Mouse (Mus musculus) CH12.LX (cell line): ENCODE data around the gene Ccdc65. TPM values are rescaled to one million over a fixed set of nuclear protein-coding genes. Genes with fewer than 3 reads are reported as not detected.
A peak's percentile ranks its signal among the peaks of the same experiment; 100 is the strongest.

Experiments used
- DNase-seq: peaks from one replicate; pipeline ENCODE4 v3.0.0-alpha.2; 2013; ENCODE audit errors: extremely low read depth
- H3K27ac ChIP-seq: 2 replicates; pipeline ENCODE4 v1.5.1; 2012; ENCODE audit warnings: low read depth, mild to moderate bottlenecking, control low read depth, moderate library complexity; ENCODE audit not compliant: insufficient read depth
- H3K27me3 ChIP-seq: replicated peaks from 2 replicates; pipeline ENCODE3; 2012; ENCODE audit warnings: inconsistent platforms
- H3K36me3 ChIP-seq, 2 experiments: replicated peaks in 1 of 2; 2 replicates each; pipeline versions ENCODE3 to v1.6.1; 2012; ENCODE audit warnings: inconsistent platforms in 1 of 2, low read length in 1 of 2, mild to moderate bottlenecking in 1 of 2, mixed read lengths in 1 of 2, moderate library complexity in 1 of 2; ENCODE audit not compliant: control insufficient read depth in 1 of 2, insufficient read depth in 1 of 2
- H3K4me1 ChIP-seq, 2 experiments: 2 replicates each; pipeline ENCODE4 v1.6.1; 2012; ENCODE audit warnings: inconsistent platforms in 1 of 2, moderate library complexity in 1 of 2; ENCODE audit not compliant: insufficient read depth in 2 of 2, control insufficient read depth in 1 of 2
- H3K4me2 ChIP-seq: 2 replicates; pipeline ENCODE4 v1.6.1; 2012; ENCODE audit warnings: low read depth, mild to moderate bottlenecking, control low read depth; ENCODE audit not compliant: poor library complexity, insufficient read depth, severe bottlenecking
- H3K4me3 ChIP-seq, 3 experiments: fragments of 150-350 bp in 1 of 3; sonication (generic) in 1 of 3; replicated peaks in 1 of 3; 2 replicates each; pipeline versions ENCODE3 to v1.5.1; 2011 to 2012; ENCODE audit warnings: low read depth in 2 of 3, low read length in 2 of 3, mild to moderate bottlenecking in 2 of 3, moderate library complexity in 2 of 3, control low read depth in 1 of 3, improper control_type of control experiment in 1 of 3, inconsistent platforms in 1 of 3, mixed read lengths in 1 of 3; ENCODE audit not compliant: poor library complexity in 1 of 3
- H3K79me2 ChIP-seq: replicated peaks from 2 replicates; pipeline ENCODE4 v1.6.1; 2012; ENCODE audit warnings: mild to moderate bottlenecking, moderate library complexity; ENCODE audit not compliant: control insufficient read depth, poor library complexity, insufficient read depth, severe bottlenecking; ENCODE audit errors: extremely low read depth
- H3K9ac ChIP-seq: 2 replicates; pipeline ENCODE4 v1.6.1; 2012; ENCODE audit warnings: low read depth, mild to moderate bottlenecking, control low read depth, moderate library complexity; ENCODE audit not compliant: insufficient read depth
- H3K9me3 ChIP-seq: replicated peaks from 2 replicates; pipeline ENCODE3; 2012; ENCODE audit warnings: low read length, inconsistent platforms, mixed read lengths
- BHLHE40 ChIP-seq: IDR thresholded peaks from 2 replicates; pipeline ENCODE4 v1.6.1; 2011; ENCODE audit warnings: mild to moderate bottlenecking, low read depth, low read length, improper control_type of control experiment
- CHD2 ChIP-seq: IDR thresholded peaks from 2 replicates; pipeline ENCODE4 v1.6.1; 2011; ENCODE audit warnings: low read length, improper control_type of control experiment
- CTCF ChIP-seq, 2 experiments: IDR thresholded peaks in 1 of 2; conservative IDR thresholded peaks in 1 of 2; 2 replicates each; pipeline ENCODE4 v1.5.1; 2011 to 2012; ENCODE audit warnings: low read depth in 2 of 2, low read length in 2 of 2, improper control_type of control experiment in 1 of 2, inconsistent platforms in 1 of 2, mild to moderate bottlenecking in 1 of 2, moderate library complexity in 1 of 2
- E2F4 ChIP-seq: IDR thresholded peaks from 2 replicates; pipeline ENCODE4 v1.6.1; 2011; ENCODE audit warnings: low read depth, low read length, improper control_type of control experiment; ENCODE audit not compliant: insufficient replicate concordance
- ELF1 ChIP-seq: IDR thresholded peaks from 2 replicates; pipeline ENCODE4 v1.6.1; 2014; ENCODE audit warnings: low read depth, mild to moderate bottlenecking, inconsistent platforms, low read length, improper control_type of control experiment
- EP300 ChIP-seq: IDR thresholded peaks from 2 replicates; pipeline ENCODE4 v1.6.1; 2011; ENCODE audit warnings: low read length, improper control_type of control experiment
- ETS1 ChIP-seq: conservative IDR thresholded peaks from 2 replicates; pipeline ENCODE4 v1.6.1; 2012; ENCODE audit warnings: low read depth, mild to moderate bottlenecking, inconsistent platforms, low read length, improper control_type of control experiment, moderate library complexity
- GABPA ChIP-seq: IDR thresholded peaks from 2 replicates; pipeline ENCODE4 v1.6.1; 2012; ENCODE audit warnings: low read depth, low read length, improper control_type of control experiment, inconsistent platforms; ENCODE audit not compliant: insufficient replicate concordance
- HCFC1 ChIP-seq: IDR thresholded peaks from 2 replicates; pipeline ENCODE4 v1.6.1; 2012; ENCODE audit warnings: low read depth, mild to moderate bottlenecking, inconsistent platforms, low read length, improper control_type of control experiment
- IRF4 ChIP-seq: IDR thresholded peaks from 2 replicates; pipeline ENCODE4 v1.6.1; 2014; ENCODE audit warnings: low read depth, mild to moderate bottlenecking, inconsistent platforms, low read length, improper control_type of control experiment
- KAT2A ChIP-seq: IDR thresholded peaks from 2 replicates; pipeline ENCODE4 v1.6.1; 2012; ENCODE audit warnings: low read length, improper control_type of control experiment, inconsistent platforms; ENCODE audit not compliant: insufficient replicate concordance
- MAFK ChIP-seq: IDR thresholded peaks from 2 replicates; pipeline ENCODE4 v1.6.1; 2011; ENCODE audit warnings: low read length, improper control_type of control experiment; ENCODE audit not compliant: insufficient replicate concordance
- MAX ChIP-seq: IDR thresholded peaks from 2 replicates; pipeline ENCODE4 v1.6.1; 2011; ENCODE audit warnings: low read length, improper control_type of control experiment
- MXI1 ChIP-seq: IDR thresholded peaks from 2 replicates; pipeline ENCODE4 v1.6.1; 2011; ENCODE audit warnings: mild to moderate bottlenecking, low read depth, low read length, improper control_type of control experiment
- MYC ChIP-seq: IDR thresholded peaks from 2 replicates; pipeline ENCODE4 v1.6.1; 2011; ENCODE audit warnings: low read depth, mild to moderate bottlenecking, improper control_type of control experiment, low read length
- NELFE ChIP-seq: IDR thresholded peaks from 2 replicates; pipeline ENCODE4 v1.6.1; 2011; ENCODE audit warnings: low read depth, low read length, improper control_type of control experiment
- NRF1 ChIP-seq: IDR thresholded peaks from 2 replicates; pipeline ENCODE4 v1.6.1; 2014; ENCODE audit warnings: low read depth, mild to moderate bottlenecking, inconsistent platforms, low read length, improper control_type of control experiment, moderate library complexity
- PAX5 ChIP-seq: IDR thresholded peaks from 2 replicates; pipeline ENCODE4 v1.6.1; 2012; ENCODE audit warnings: low read length, inconsistent platforms, mixed read lengths
- RAD21 ChIP-seq: IDR thresholded peaks from 2 replicates; pipeline ENCODE4 v1.6.1; 2011; ENCODE audit warnings: low read depth, mild to moderate bottlenecking, low read length, improper control_type of control experiment, moderate library complexity
- RCOR1 ChIP-seq: conservative IDR thresholded peaks from 2 replicates; pipeline ENCODE4 v1.6.1; 2012; ENCODE audit warnings: low read depth, mild to moderate bottlenecking, inconsistent platforms, low read length, improper control_type of control experiment
- SIN3A ChIP-seq: IDR thresholded peaks from 2 replicates; pipeline ENCODE4 v1.6.1; 2012; ENCODE audit warnings: low read length, improper control_type of control experiment, inconsistent platforms
- SMC3 ChIP-seq: IDR thresholded peaks from 2 replicates; pipeline ENCODE4 v1.6.1; 2011; ENCODE audit warnings: low read depth, low read length, improper control_type of control experiment
- TBP ChIP-seq: conservative IDR thresholded peaks from 2 replicates; pipeline ENCODE4 v1.6.1; 2011; ENCODE audit warnings: low read depth, low read length, improper control_type of control experiment
- UBTF ChIP-seq: IDR thresholded peaks from 2 replicates; pipeline ENCODE4 v1.6.1; 2012; ENCODE audit warnings: low read depth, mild to moderate bottlenecking, inconsistent platforms, low read length, improper control_type of control experiment, moderate library complexity
- USF1 ChIP-seq: IDR thresholded peaks from 2 replicates; pipeline ENCODE4 v1.6.1; 2014; ENCODE audit warnings: low read depth, mild to moderate bottlenecking, inconsistent platforms, low read length, improper control_type of control experiment
- USF2 ChIP-seq: conservative IDR thresholded peaks from 2 replicates; pipeline ENCODE4 v1.6.1; 2011; ENCODE audit warnings: low read depth, low read length, improper control_type of control experiment
- ZKSCAN1 ChIP-seq: IDR thresholded peaks from 2 replicates; pipeline ENCODE4 v1.6.1; 2012; ENCODE audit warnings: low read depth, inconsistent platforms, low read length, improper control_type of control experiment, borderline replicate concordance
- ZNF384 ChIP-seq: IDR thresholded peaks from 2 replicates; pipeline ENCODE4 v1.6.1; 2012; ENCODE audit warnings: low read depth, low read length, improper control_type of control experiment, inconsistent platforms
- dilution Hi-C: fragments of 300-500 bp; cut with MboI; formaldehyde crosslinking; loops from 2 replicates; pipeline ENCODE4 v1.14.3; 2020; ENCODE audit warnings: low sequenced_read_pairs; ENCODE audit not compliant: extremely low pct_unique_long_range_greater_than_20kb, extremely low pct_ligation_motif_present
- in situ Hi-C: fragments of 300-500 bp; cut with MboI; formaldehyde crosslinking; loops from 3 replicates; pipeline ENCODE4 v1.14.3; 2019; ENCODE audit warnings: low sequenced_read_pairs, low pct_ligation_motif_present, low pct_unique_long_range_greater_than_20kb, mixed read lengths
- polyA plus RNA-seq: library from polyadenylated mRNA; unstranded; fragments of >175 nt; gene quantifications from 2 replicates; pipeline ENCODE4 v1.2.1, GENCODE M21; 2012; ENCODE audit warnings: low read depth; ENCODE audit not compliant: insufficient read length
- total RNA-seq, 2 experiments: library from RNA; depleted of rRNA; stranded (reverse); fragments of 300-350 nt in 1 of 2; fragments of >200 nt in 1 of 2; gene quantifications; 2 replicates each; pipeline ENCODE4 v1.2.3; 2012 to 2014

Gene Ccdc65
- total and polyA plus RNA-seq, 3 experiments, result 0.11 to 0.13 TPM; not detected in 1

DNA sequence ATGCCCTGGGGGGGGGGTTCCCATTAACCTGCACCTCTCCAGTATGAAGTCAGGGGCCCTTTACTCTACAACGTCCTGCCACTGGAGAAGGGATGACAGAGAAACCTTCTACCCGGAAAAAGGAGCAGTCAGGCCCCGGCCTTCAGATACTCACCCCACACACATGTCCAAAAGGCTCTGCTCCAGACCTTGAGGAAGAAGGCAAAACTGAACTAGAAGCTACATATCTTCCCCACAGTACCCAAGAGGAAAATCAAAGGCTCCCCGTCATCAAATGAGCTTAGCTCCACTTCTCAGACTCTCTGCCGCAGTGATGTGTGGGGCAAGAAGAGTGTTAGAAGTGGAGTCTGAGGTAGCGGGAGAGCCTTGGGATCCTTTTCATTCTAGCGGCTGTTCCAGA is 18.7 kb downstream of the Ccdc65 start:
- Histone ChIP-seq H3K27ac (no peak overlapping the region), H3K9ac (peak overlapping the region; percentile 49), H3K9me3 (no peaks in the 10 kb centered on the region), H3K36me3 (peaks cover 0 to 8% of the 10 kb centered on the region in 2 experiments), H3K4me1 (peaks cover 3 to 11% of the 10 kb centered on the region in 2 experiments; a peak in 3 of 4 replicates)
- DNase-seq, result no peak
- in situ Hi-C loops (no loop called here), dilution Hi-C loops (no loop called here)
- TF ChIP-seq GABPA, result no peak
- no peak for TF ChIP-seq TBP
- no peak for TF ChIP-seq BHLHE40
- no peak for TF ChIP-seq ZNF384
- TF ChIP-seq USF1, result no peak
- no peak for TF ChIP-seq HCFC1
- no peak for TF ChIP-seq EP300
- TF ChIP-seq PAX5, result no peak
- TF ChIP-seq ELF1, result no peak
- TF ChIP-seq RAD21, result no peak
- TF ChIP-seq, all 38 proteins: peak for 0
- Histone ChIP-seq H3K79me2 (no peaks in the 10 kb centered on the region), H3K4me2 (peak overlapping the region; percentile 41), H3K27me3 (no peaks in the 10 kb centered on the region), H3K4me3 (peak overlapping the region; percentile 54 to 79 (median 63))

DNA sequence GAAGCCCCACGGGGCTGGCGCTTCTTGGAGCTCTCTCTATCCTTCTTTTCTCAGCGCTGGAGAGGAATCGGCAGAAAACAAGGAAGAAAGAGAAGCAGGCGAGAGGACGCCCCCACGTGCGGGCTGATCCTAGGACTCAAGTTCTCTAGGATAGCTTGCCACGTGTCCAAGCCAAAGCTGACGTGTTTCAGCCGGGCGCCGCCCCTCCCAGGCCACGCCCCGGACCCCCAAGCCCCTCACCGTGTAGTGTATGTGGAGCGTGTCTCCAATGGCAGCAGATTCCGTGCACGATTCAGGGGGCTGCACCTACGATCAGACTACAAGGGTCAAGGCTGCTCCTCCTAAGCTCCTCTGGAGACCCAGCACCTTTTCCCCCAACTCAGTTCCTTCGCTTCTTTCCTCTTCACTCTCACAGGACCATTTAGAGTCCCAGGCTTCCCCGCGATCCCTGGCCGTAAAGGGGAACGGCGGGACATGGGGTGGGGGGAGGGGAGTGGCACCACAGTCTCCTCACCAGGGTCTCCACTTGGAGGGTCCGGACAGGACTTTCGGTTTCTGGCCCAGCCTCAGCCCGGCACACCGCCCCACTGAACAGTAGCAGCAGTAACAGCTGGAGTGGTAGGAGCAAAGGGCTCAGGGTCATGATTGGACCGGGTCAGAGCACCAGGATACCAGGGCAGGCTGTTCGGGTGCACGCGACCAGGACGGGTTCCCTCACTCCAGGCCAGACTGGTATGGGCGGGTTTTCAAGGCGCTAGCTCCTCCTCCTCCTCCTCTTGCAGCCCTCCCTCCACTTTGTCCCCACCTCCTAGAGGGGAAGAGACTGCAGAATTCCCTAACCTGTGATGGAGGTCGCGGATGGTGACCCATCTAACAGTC is 19.7 kb downstream of the Ccdc65 start, which contains the start of gene Fkbp11:
Fkbp11 (minus strand) TSS at position 756 of the 879 bp plus-strand sequence.
- H3K4me3 ChIP-seq, result peak within 1 kb of the TSS; percentile 54 to 79 (median 63)
- H3K9ac ChIP-seq, result peak within 1 kb of the TSS; percentile 49
- in situ Hi-C loops, result no loop called here
- peaks cover 3 to 14% of the 10 kb centered on the region in 2 experiments for H3K4me1 ChIP-seq
- H3K36me3 ChIP-seq, result peaks cover 0 to 13% of the 10 kb centered on the region in 2 experiments
- no peaks in the 10 kb centered on the region for H3K27me3 ChIP-seq
- dilution Hi-C loops, result no loop called here
- H3K27ac ChIP-seq, result no peak within 1 kb of the TSS
- no peaks in the 10 kb centered on the region for H3K9me3 ChIP-seq
- H3K79me2 ChIP-seq, result no peaks in the 10 kb centered on the region
- peak within 1 kb of the TSS; percentile 41 for H3K4me2 ChIP-seq
- DNase-seq, result no peak
- TF ChIP-seq CHD2 (no peak), USF2 (no peak; the same call in 1 of the 2 replicates), USF1 (peak; percentile 58), ELF1 (no peak; the same call in 1 of the 2 replicates), ZKSCAN1 (no peak), NRF1 (no peak), SMC3 (no peak), RCOR1 (no peak), RAD21 (no peak), TBP (no peak), SIN3A (0 out of 2 replicates have a peak, but pooled peaks have one; percentile 37), PAX5 (no peak), E2F4 (no peak), CTCF (conservative IDR thresholded peaks at IDR 0.05 in 1 of 2, IDR thresholded peaks at IDR 0.05 in 1 of 2; ENCODE audit: low read depth in 2 of 2, low read length in 2 of 2) (no peak), EP300 (no peak), ETS1 (no peak), MYC (peak; percentile 95), UBTF (no peak), IRF4 (no peak), BHLHE40 (peak; percentile 72), NELFE (peak; percentile 45; the same call in 1 of the 2 replicates), KAT2A (no peak), HCFC1 (no peak), MAX (peak; percentile 94), MXI1 (peak; percentile 98), MAFK (no peak), ZNF384 (no peak), GABPA (no peak)
